Comparison of ENCODE assay signal across 8 mouse cellular contexts in genomic region chr11:51942602-51943499, GRCm38 (mm10). TPM values are rescaled to one million over a fixed set of nuclear protein-coding genes. Genes with fewer than 3 reads are reported as not detected.
A peak's percentile ranks its signal among the peaks of the same experiment; 100 is the strongest.
DNase-seq lines count a peak whose midpoint lies in the region; ATAC-seq and TF ChIP-seq lines count a peak whose summit lies in the region.

No protein-coding gene starts in this region.

- 64% methylated on average over 15 of the region's 15 CpGs for WGBS in hindbrain, embryonic 10.5 days
- WGBS in intestine, postnatal 0 days, result 67% methylated on average over 15 of the region's 15 CpGs

- no peaks in the 10 kb centered on the region for H3K36me3 ChIP-seq in hindbrain, embryonic 10.5 days
- H3K36me3 ChIP-seq in intestine, postnatal 0 days (ENCODE audit: control insufficient read depth, insufficient read depth), result no peaks in the 10 kb centered on the region

- ATAC-seq in intestine, postnatal 0 days, result no peak

- no peaks in the 10 kb centered on the region for H3K27me3 ChIP-seq in hindbrain, embryonic 10.5 days (ENCODE audit: insufficient read depth, poor library complexity, severe bottlenecking)
- H3K27me3 ChIP-seq in intestine, postnatal 0 days (replicated peaks; ENCODE audit: control insufficient read depth, insufficient read depth, low read length), result no peaks in the 10 kb centered on the region

- H3K4me1 ChIP-seq in hindbrain, embryonic 10.5 days (replicated peaks), result peaks cover 19% of the 10 kb centered on the region
- 0 out of 2 replicates have a peak, but pooled peaks cover 5% of the 10 kb centered on the region for H3K4me1 ChIP-seq in intestine, postnatal 0 days (replicated peaks; ENCODE audit: control insufficient read depth, insufficient read depth, low read length)

- H3K4me2 ChIP-seq in intestine, postnatal 0 days (replicated peaks; ENCODE audit: low read depth), result no peak overlapping the region

- DNase-seq in frontal cortex, postnatal 10 days (ENCODE audit: low spot score in 2 of 2), result peak; percentile 10 to 41
- DNase-seq in frontal cortex, postnatal 25 days (ENCODE audit: low spot score in 2 of 2), result no peak
- peak; percentile 76 for DNase-seq in brain, embryonic 14.5 days (ENCODE audit: low read depth)
- DNase-seq in hindbrain, embryonic 10.5 days (ENCODE audit: low spot score), result no peak
- DNase-seq in retina, embryonic 14.5 days (ENCODE audit: low spot score), result peak; percentile 56
- DNase-seq in ovary, adult 18-20 months (ENCODE audit: low spot score), result no peak
- no peak for DNase-seq in embryo, embryonic 9.5 days (ENCODE audit: extremely low spot score)

- H3K9ac ChIP-seq in intestine, postnatal 0 days (ENCODE audit: low read depth, low read length), result no peak overlapping the region

- no peak overlapping the region for H3K4me3 ChIP-seq in hindbrain, embryonic 10.5 days
- no peak overlapping the region for H3K4me3 ChIP-seq in intestine, postnatal 0 days (ENCODE audit: low read depth, low read length)

- peak overlapping the region; percentile 23; the same call in 1 of the 2 replicates for H3K27ac ChIP-seq in hindbrain, embryonic 10.5 days
- no peak overlapping the region for H3K27ac ChIP-seq in intestine, postnatal 0 days (ENCODE audit: low read depth, low read length)

- H3K9me3 ChIP-seq in hindbrain, embryonic 10.5 days, result no peaks in the 10 kb centered on the region
- no peaks in the 10 kb centered on the region for H3K9me3 ChIP-seq in intestine, postnatal 0 days (ENCODE audit: control insufficient read depth)

- TF ChIP-seq POLR2A in brain, embryonic 14.5 days (IDR thresholded peaks at IDR 0.05; ENCODE audit: borderline replicate concordance, extremely low read depth, insufficient read depth, insufficient read length, poor library complexity, severe bottlenecking), result no peak

- TF ChIP-seq CTCF in brain, embryonic 14.5 days (IDR thresholded peaks at IDR 0.05; ENCODE audit: borderline replicate concordance, extremely low read depth, insufficient read depth, insufficient read length), result no peak
- no peak for TF ChIP-seq CTCF in intestine, postnatal 0 days (IDR thresholded peaks at IDR 0.05; ENCODE audit: low read depth)

RNA-seq across cellular contexts. Expression of gene Cdkn2aipnl, which starts 24.6 kb away (rescaled TPM):
- 49.4 and 56.4 TPM in 2 replicates for polyA plus RNA-seq in brain, embryonic 14.5 days (2012; rRNA removed)
- 133 and 134 TPM in 2 replicates for polyA plus RNA-seq in hindbrain, embryonic 10.5 days (2016; fragmentation: Nextera tagmentation; extraction: Ambion mirVana)
- polyA plus RNA-seq in intestine, postnatal 0 days (2015; fragmentation: Nextera tagmentation; extraction: Ambion mirVana), result 49.0 and 49.8 TPM in 2 replicates

RNA-seq across cellular contexts. Expression of gene Ube2b, which starts 57.7 kb away (rescaled TPM):
- polyA plus RNA-seq in brain, embryonic 14.5 days (2012; rRNA removed), result 195 and 261 TPM in 2 replicates
- polyA plus RNA-seq in hindbrain, embryonic 10.5 days (2016; fragmentation: Nextera tagmentation; extraction: Ambion mirVana), result 205 and 207 TPM in 2 replicates
- 212 and 223 TPM in 2 replicates for polyA plus RNA-seq in intestine, postnatal 0 days (2015; fragmentation: Nextera tagmentation; extraction: Ambion mirVana)

Comparison
In these comparisons a context has a peak if more than half of its experiments do, and no peak if none do; other contexts are left out.
1. DNase-seq: peak in frontal cortex, postnatal 10 days (2 of 2), brain, embryonic 14.5 days (single experiment) and retina, embryonic 14.5 days (single experiment); none in frontal cortex, postnatal 25 days (0 of 2), hindbrain, embryonic 10.5 days (single experiment), ovary, adult 18-20 months (single experiment) and embryo, embryonic 9.5 days (single experiment).